Mouse (Mus musculus) left cerebral cortex, adult 11 months (tissue): ENCODE measurements around the gene Adgre4.
"Not testable (repeated sequence)": the region's sequence is repeated elsewhere in the genome, so short reads cannot be mapped to it uniquely, and the experiment has no call there.

Experiments
- DNase-seq: peaks from one replicate; pipeline ENCODE4 v3.0.0; 2022; ENCODE audit warnings: low spot score

Gene Adgre4

DNA sequence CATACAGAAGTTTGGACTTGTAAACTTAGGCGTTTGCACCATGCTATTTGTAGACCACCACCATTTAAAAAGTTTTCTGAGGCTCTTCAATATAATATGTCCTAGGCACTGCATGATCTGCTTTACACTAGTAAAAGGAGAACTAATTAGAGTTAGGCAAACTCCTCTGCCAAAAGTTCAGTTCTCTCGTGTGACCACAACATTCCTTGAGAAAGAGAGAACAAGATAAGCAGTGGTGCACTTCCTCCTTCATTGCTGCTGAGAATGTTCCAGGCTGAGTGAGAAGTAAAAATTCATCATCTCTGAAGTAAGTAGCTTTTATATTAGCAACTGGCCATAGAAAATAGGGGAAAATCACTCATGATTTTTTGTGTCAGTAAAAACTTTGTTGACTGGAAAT, at the start of gene Adgre4:
Gene Adgre4 (plus strand): TSS at position 199 of the 400 bp plus-strand sequence.
- DNase-seq: no peak

DNA sequence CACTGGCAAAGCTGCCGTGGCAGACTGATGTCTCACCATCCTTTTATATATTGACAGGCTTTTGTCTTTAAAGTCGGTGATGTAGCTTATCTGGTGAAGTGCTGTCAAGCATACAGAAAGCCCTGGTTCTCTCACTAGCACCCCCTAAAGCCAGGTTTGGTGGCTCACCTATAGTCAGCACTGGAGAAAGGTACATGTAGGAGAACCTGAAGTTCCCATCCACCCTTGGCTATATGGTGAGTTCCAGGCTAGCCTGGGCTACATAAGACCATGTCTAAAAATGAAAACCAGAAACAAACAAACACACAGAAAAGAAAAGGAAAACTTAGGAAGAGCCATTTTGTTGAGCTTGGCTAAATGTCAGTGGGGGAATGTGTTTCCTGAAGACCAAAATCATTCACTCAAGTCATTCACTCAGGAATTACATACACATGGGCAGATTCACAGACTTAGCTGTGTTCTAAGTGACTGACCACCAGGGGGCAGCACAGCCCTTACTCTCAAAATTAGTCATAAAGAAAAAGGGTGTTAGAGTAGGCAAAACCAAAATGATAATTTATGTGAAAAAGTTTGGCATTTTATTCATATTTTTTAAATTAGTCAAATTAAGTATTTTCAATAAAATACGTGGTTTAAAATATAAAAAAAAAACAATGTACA, 47.5 kb upstream of the Adgre4 start:
- DNase-seq: peak; percentile 65

DNA sequence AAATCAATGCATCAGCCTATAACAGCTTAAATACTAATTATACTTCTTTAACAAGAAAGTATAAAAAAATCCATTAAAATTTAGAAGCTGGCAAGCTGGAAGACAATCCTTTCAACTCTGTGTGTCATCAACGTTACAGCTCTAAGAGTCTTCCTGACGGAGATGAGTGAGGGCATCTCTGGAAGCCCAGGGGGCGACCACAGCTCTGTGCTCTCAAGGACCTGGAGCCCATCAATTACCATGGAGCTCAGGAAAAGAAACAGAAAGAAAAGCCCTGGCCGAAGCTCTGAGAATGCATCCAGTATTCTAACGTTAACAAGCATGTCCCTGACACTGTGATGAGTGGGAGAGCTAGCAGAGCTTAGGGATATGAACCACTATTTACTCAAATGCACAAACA, 46.9 kb upstream of the Adgre4 start:
- no peak for DNase-seq

DNA sequence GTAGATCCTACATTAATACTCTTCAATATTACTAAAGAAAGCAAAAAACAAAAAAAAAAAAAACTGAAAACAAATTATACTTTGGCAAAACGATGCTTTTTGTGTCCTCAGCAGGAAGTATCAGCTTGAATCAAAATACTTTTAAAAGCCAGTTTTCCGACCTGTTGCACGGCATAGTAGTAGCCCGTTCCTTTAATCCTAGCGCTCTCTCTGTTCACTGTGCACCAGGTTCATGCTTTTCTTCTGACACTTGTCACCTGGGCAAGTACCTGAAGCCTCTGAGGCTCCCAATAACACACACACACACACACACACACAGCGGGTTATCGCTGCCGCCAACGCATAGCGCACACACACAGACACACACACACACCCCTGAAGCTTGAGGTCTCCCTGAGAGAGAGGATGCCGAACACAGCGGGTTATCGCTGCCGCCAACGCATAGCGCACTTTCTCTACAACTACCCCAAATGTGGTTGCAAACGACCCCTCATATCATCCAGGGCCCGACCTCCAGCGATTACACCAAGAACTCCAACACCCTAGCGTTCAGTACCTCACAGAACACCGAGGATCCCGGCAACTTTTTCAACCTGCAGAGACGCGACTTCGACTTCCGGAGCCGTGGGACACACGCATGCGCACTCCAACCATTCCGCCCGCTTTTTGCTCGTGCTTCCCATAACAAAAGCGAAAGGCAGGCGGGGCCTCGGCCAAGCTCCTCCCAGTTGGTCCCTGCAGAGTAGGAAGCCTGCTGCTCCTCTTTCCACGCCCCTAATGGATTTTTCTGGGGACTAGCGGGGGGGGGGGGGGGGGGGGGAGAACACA, 37.6 kb upstream of the Adgre4 start, which contains the start of gene Pot1b:
Gene Pot1b (minus strand): TSS at position 645 of the 828 bp plus-strand sequence.
- peak; percentile 88 for DNase-seq

DNA sequence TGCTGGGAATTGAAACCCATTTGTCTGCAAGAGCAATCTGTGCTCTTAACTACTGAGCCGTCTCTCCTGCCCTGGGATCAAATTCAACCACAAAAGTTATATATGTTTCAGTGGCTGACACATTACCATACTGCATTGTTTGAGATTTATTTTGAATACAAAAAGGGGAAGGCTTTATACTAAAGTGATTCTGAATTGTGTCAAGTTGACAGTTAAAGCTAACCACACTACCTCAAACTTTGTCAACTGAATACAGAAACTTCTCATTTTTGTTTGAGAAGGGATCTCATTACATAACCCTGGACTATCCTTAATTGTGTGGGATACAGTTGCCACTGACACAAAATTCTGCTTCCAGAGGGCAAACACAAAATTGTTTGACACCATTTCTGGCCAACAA, 28.5 kb upstream of the Adgre4 start:
- no peak for DNase-seq

DNA sequence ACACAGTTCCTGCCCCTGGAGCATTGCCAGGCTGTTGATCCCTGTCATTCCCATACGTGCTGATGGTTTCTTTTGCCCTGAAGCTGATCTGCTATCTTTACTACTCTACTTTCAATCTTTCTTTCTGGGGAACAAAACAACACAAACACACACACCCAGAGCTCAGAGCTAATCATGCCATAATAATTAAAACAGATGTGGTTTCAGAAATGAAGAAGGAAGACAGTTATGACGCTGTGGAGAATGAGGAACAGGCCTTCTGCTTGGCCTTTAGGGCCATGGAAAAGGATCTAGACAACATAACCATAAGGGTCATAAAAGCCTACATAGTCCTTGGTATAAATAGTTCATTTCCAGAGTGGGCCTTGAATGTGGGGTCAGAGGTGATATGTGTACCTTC, 27.5 kb upstream of the Adgre4 start:
- no peak for DNase-seq

GRCm38 (mm10) chr17:55726193-55726592, 23.6 kb upstream of the Adgre4 start:
- DNase-seq: no peak

DNA sequence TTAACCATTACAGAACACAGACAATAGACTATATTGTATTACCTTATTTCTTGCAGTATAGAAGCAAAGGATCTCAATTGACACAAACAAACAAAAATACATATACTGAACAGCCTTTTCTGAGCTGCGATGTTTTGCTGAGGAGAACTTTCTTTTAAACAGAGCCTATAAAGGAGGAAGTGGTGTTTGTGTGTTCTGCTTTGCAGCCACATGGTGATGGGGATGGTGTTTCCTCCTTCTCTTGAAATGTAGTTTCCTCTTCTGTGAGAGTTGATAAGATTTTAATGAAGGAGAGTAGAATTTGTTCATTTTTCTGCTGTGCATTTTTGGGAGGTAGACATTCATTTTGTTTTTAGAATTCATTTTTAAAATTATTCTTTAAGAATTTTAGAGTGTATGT, 13.1 kb upstream of the Adgre4 start:
- no peak for DNase-seq

DNA sequence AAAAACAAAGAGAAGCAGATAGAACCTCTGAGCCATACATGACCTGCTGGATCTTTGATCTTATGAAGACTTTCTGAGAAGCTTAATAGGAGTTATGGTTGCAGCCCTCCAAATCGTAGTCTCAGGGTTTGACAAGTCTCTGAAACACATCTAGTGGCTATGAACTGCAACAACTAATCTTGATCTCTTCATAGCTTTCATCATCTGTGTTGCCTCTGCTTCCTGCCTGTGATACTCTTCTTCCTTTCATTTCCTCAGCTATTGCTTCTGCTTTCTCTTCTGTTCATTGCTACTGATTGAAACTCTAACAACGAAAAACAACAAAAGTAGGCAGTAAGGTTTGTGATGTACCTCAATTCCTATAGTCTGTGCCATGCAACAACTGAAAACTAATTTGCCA, 1.4 kb downstream of the Adgre4 start:
- no peak for DNase-seq

DNA sequence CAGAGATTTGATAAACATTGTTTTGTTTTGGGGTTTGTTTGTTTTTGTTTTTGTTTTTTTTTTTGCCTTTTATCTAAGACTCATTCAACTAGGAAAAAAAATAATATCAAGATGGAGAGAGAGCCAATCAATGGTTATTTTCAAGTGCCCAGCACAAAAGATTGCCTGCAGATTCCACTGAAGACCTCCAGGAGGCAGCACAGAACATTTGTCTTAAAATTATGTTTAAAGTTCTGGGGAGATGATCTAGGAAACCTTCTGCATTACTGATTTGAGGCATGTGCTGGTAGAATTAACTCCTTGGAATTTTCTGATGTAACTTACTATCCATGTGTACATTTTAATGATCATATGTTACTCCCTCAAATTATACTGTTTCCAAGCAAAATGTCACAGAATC, 63.9 kb downstream of the Adgre4 start:
- no peak for DNase-seq

GRCm38 (mm10) chr17:55816853-55817252, 67.1 kb downstream of the Adgre4 start:
- DNase-seq: no peak

- no peak for DNase-seq
Observed at GRCm38 (mm10) chr17:55821566-55821965, 71.8 kb downstream of the Adgre4 start.

DNA sequence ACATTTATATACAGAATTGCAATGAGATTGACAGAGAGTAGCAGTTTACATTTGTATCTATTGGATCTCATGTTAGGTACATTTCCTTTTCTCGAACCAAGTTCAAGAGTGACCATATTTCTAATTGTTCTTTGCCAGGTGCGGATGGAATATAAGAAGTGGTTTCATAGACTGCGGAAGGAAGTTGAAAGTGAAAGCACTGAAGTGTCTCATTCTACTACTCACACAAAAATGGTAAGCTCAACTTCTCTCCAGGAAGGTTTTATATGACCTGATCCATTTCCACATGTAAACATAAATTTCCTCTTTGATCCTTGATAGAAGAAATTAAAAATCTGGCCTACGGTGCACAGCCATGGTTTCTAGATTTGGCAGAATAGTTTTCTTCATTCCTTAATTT, 93.3 kb downstream of the Adgre4 start:
- no peak for DNase-seq

DNA sequence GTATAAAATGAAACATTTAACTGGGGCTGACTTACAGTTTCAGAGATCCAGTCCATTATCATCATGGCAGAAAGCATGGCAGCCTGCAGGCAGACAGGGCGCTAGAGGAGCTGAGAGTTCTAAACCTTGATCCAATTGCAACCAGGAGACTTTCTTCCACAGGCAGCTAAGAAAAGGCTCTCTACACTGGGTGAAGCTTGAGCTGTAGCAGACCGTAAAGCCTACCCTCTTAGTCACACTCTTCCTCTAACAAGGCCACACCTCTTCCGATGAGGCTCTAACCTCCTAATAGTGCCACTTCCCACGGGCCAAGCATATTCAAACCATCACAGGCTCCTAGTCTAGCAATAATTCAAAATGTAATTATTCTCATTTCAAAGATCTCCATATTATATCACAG, 127.4 kb downstream of the Adgre4 start:
- no peak for DNase-seq

DNA sequence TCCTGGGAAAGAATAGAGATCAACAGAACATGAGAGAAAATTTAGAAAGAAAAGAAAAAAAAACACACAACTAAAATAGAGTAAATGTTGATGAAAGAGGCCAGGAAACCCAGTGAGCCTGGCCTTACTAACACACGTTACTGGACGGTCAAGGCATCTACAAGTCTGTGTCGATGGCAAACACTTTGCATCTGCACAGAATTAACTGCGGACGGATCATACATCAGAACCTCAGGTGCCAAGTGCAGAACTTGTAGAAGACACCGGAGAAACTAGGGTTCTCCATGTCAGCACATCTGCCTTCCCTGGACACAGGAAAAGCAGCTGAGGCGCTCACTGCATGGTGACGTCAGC, 128.5 kb downstream of the Adgre4 start:
- not testable (repeated sequence) for DNase-seq

- peak; percentile 79 for DNase-seq
Observed at GRCm38 (mm10) chr17:55878636-55879369, 129.0 kb downstream of the Adgre4 start, which contains the start of gene Zfp119a. Gene Zfp119a (minus strand): TSS chr17:55878930.

GRCm38 (mm10) chr17:55883631-55884030, 133.8 kb downstream of the Adgre4 start:
- DNase-seq: no peak

DNA sequence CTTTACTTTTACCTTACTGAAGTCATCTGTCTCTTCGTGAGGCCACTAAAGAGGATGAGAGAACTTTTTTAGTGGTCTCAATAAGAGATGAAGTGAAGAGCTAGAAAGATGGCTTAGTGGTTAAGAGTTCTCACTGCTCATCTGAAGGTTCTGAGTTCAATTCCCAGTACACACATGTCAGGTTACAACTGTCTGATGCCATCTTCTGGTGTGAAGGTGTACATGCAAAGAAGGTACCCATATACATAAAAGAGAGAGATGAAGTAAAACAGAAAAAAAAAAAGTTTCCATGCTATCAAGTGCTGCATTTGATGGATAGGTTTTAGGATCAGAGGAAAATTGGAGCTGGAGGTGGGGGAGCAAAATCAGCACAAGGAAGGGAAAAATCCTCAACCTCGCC, 135.1 kb downstream of the Adgre4 start:
- no peak for DNase-seq

DNA sequence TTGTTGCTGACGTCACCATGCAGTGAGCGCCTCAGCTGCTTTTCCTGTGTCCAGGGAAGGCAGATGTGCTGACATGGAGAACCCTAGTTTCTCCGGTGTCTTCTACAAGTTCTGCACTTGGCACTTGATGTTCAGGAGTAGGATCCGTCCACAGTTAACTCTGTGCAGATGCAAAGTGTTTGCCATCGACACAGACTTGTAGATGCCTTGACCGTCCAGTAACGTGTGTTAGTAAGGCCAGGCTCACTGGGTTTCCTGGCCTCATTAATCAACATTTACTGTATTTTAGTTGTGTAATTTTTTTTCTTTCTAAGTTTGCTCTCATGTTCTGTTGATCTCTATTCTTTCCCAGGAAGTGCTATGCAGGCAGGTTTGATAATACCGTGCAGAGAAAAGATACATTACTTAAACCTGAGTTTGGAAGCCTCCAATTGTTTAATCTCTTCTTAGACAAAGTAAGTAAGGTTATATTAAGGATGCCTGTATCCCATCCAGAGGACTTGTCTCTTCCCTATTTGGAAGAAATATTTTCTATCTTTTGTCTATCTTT, 142.7 kb downstream of the Adgre4 start:
- not testable (repeated sequence) for DNase-seq

GRCm38 (mm10) chr17:55903087-55903486, 153.3 kb downstream of the Adgre4 start:
- DNase-seq: no peak
